Mouse (Mus musculus): ENCODE results near the gene Inpp5a. TPM values are rescaled to one million over a fixed set of nuclear protein-coding genes. Genes with fewer than 3 reads are reported as not detected.

Gene Inpp5a
- total RNA-seq, 4 experiments from 2014 or later = 38.2 to 46.4 (median 39.6) TPM

DNA sequence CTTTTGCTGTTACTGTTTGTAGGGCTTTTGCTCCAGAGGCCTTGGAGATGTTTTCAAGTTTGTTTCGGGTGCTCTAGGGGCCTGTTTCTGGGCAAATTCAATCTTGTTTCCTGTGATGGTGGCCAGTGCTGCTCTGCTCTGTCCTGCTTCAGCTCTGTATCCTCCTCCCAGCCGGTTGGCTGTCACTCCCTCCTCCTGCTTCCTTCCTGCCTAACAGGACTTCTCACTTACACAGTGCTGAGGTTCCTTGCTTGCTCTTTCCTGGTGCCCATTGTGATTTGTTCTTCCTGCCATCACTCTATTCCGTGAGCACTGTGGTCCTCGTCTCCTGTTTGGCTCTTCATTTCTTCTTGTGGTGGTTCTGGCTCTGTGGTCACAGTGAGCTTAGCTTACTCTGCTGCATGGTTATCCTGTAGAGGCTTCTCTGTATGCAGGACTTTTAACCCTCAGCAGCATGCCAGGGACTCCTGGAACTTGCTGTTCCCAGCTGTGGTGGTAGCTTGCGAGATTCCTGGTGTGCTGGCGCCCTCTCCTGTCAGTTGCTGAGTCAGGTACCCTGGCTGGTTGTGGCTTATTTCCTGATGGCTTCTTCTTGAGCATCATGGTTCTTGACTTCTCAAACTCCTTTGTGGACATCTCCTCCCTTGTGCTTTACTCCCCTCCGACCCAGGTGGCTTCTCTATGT is 84.1 kb downstream of the Inpp5a start:
- peak; percentile 76 to 88 for DNase-seq (ENCODE audit: low spot score in 2 of 2)

DNA sequence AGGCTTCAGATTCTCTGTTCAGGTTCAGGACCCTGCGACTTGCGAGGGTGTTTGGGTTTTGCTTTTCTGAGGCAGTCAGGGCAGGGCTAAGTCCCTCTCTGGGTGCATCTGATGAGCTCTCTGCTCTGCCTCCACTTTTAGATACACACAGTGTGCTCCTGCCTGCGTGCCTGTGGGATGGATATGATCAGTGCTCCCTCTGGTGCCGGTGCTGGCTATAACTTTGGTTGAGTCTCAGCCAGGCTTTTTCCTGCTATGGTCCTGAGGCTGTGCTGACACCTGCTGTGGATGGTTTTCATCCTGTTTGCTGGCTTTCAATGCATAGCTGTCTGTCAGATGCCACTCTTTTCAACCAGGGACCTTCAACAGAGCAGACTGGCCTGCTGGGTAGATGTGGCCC is 87.0 kb downstream of the Inpp5a start:
- peak in 1 of 2 experiments; percentile 38 for DNase-seq (ENCODE audit: low spot score in 2 of 2)

GRCm38 (mm10) chr7:139476700-139477099 is 87.8 kb downstream of the Inpp5a start:
- DNase-seq (ENCODE audit: low spot score in 2 of 2) = no peak

- DNase-seq (ENCODE audit: low spot score in 2 of 2) = no peak
These were observed 88.8 kb downstream of the Inpp5a start for GRCm38 (mm10) chr7:139477748-139478147.

DNA sequence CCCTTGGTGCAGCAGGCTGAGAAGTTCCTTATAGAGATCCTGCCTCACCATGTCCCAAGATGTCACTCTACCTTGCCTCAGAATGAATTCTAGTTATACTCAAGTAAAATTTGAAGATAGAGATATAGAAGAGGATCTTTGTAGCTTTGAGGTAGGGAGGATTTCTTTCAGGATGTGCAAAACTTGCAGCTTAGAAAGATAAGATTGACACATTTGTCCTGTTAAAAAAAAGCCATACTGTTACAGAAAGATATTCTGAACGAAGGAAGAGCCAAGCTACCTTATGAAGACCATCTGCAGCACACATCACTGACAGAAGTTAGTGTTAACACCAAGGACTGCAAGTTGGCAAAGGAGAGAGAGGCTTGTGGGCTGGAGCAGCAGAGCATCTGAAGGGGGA is 90.2 kb downstream of the Inpp5a start:
- no peak for DNase-seq (ENCODE audit: low spot score in 2 of 2)

DNA sequence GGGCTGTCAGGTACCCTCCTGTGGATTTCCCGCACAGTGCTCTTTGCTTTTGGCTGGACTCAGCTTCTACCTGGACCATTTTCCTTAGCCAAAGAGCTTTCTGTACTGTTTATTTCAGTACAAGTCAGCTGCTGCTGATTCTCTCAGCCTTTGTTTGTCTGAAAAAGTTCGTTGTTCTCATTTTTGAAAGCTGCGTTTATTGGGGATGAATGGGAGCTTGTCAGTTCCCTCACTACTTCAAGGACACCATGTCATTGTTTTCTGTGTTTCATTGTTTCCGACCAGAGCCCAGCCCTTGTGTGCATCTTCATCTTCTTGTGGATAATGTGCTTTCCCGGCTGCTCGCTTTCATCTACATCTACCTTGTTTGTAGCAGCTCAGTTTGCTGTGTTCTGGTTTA is 90.7 kb downstream of the Inpp5a start:
- peak in 1 of 2 experiments; percentile 29 for DNase-seq (ENCODE audit: low spot score in 2 of 2)

DNA sequence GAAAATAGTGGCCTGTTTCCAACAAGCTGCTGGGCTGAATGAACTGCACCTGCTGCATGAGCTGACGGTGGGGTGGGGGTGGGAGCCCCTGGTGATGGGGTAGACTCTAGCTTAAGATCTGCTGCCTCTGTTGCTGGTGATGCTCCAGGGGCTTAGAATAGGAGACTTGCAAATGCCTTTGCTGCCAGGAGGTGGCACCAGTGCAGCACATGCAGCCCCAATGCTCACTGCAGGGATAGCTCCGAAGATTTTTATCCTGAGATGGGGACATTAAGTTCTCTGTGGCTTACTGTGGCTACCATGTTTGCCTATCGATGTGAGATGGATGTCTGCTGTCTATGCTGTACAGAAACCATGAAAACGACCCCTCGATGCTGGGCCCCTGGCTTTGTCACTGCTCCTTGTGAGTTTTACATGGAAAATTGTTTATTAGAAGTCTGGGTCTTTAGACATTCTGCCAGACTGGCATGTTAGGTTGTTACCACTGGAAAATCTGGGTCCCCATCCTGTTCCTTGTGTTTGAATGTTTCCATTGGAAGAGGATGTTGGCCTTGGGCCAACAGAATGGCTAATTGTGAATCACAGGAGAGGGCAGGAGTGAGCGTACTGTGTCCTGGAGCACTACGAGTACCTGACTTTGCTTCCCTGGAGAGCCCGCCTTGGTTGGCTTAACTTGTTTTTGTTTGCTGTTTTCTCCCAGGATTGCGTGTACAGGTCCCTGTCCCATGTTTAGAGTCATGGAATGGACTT is 95.5 kb downstream of the Inpp5a start:
- peak; percentile 54 to 57 for DNase-seq (ENCODE audit: low spot score in 2 of 2)

GRCm38 (mm10) chr7:139489721-139490211 is 100.9 kb downstream of the Inpp5a start:
- DNase-seq (ENCODE audit: low spot score in 2 of 2) = no peak

DNA sequence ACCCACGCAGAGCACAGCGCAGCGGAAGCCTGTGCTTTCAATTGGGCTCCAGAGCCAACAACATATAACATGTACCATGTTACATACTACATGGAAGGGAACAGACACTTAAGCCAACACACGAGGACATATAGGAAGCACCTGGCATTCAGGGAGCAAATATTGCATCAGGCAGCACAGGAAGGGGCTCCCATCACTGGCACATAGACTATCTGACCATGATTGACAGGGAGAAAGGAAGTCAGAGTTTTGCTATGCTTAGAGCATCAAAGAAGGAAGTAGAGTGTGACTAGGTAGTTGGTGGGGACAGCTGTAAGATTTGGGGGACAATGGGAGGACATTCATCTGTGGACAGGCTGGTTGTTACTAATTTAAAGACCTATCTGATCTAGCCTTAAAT is 103.4 kb downstream of the Inpp5a start:
- DNase-seq (ENCODE audit: low spot score in 2 of 2) = no peak

GRCm38 (mm10) chr7:139492946-139493345 is 104.0 kb downstream of the Inpp5a start:
- no peak for DNase-seq (ENCODE audit: low spot score in 2 of 2)

GRCm38 (mm10) chr7:139495791-139496190 is 106.9 kb downstream of the Inpp5a start:
- no peak for DNase-seq (ENCODE audit: low spot score in 2 of 2)

GRCm38 (mm10) chr7:139498038-139498625 is 109.2 kb downstream of the Inpp5a start:
- no peak for DNase-seq (ENCODE audit: low spot score in 2 of 2)

DNA sequence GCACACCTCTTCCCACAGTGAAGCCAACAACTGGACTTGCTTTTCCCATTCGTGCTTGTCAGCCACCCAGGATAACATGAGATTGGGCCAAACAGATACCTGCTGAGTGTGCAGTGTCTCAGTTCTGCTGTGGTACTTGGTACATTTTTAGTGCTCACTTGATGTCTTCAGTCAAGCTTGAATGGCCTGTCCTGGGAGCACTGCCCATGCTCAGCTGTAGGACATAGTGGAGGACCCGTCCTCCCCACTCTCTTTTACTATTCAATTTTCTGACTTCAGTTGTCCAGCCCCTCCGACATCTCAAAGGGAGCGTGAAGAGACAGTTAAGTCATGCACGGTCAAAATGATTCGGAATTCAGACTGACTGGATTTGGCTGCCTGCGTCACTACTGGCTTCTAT is 115.2 kb downstream of the Inpp5a start:
- no peak for DNase-seq (ENCODE audit: low spot score in 2 of 2)

GRCm38 (mm10) chr7:139506677-139507412 is 117.9 kb downstream of the Inpp5a start:
- no peak for DNase-seq (ENCODE audit: low spot score in 2 of 2)

DNA sequence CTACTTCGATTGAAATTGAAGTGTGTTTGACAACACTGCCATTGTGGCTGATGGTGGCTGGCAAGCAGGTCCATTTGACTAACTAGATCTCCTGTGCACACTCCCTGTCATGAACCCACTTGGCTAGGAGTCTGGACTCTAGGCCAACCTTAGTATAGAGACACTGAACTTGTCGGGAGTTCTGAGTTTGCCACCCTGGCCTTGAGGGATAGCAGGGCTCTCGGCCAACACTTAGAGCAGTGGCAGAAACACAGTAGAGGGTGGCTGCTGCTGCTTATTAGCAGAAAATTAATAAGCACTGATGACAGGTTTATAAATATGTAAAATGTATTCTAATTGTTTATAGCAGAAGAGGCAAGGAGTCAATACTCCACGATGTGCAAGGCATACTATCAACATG is 120.0 kb downstream of the Inpp5a start:
- no peak for DNase-seq (ENCODE audit: low spot score in 2 of 2)

DNA sequence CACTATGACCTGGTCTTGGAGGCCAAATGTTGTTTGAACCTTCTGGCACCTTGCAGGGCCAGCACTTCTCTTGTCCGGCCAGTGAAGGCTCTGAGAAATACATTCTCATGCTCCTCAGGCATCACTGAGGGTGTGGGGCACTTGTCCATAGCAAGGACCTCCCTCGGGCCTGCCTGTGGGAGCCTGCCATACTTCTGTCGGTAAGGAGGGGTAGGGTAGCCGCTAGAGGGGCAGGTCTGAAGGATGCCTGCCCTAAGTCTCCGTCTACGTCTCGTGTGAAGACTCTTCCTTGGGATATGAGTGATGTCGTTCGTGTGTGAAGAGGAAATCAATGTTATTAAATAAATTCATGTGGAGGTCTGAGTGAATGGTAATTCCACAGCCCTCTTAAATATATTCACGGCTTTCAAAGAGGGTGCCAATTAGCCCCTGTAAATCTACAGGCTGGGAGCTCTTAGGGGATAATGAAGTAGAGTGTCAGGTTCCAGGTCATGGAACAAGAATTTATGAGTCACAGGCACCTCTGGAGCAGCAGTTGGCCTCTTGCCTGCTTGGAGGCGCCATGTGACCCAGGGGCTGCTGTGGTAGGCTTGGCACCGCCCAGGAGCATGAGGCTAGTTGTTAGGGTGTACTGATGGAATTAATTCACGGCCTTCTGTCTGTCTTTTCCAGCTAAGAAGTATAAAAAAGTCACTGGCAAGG is 127.2 kb downstream of the Inpp5a start:
- DNase-seq (ENCODE audit: low spot score in 2 of 2) = no peak

DNA sequence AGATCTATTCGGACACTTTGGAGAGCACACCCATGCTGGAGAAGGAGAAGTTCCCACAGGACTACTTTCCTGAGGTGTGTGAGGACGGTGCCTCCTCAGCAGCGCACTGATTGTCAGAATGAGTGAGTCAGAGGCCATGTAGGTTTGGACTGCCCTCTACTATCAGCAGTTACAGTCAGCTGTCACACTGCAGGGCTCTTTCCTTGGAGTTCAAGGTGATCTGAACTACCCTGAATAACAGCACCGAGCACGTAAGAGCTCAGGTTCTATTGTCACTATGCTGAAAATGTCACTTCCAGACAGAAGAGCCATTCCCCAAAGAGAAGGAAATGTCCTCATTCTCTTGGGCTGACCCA is 127.7 kb downstream of the Inpp5a start:
- DNase-seq (ENCODE audit: low spot score in 2 of 2) = no peak

- no peak for DNase-seq (ENCODE audit: low spot score in 2 of 2)
These were observed 129.4 kb downstream of the Inpp5a start for GRCm38 (mm10) chr7:139518352-139518751.

DNA sequence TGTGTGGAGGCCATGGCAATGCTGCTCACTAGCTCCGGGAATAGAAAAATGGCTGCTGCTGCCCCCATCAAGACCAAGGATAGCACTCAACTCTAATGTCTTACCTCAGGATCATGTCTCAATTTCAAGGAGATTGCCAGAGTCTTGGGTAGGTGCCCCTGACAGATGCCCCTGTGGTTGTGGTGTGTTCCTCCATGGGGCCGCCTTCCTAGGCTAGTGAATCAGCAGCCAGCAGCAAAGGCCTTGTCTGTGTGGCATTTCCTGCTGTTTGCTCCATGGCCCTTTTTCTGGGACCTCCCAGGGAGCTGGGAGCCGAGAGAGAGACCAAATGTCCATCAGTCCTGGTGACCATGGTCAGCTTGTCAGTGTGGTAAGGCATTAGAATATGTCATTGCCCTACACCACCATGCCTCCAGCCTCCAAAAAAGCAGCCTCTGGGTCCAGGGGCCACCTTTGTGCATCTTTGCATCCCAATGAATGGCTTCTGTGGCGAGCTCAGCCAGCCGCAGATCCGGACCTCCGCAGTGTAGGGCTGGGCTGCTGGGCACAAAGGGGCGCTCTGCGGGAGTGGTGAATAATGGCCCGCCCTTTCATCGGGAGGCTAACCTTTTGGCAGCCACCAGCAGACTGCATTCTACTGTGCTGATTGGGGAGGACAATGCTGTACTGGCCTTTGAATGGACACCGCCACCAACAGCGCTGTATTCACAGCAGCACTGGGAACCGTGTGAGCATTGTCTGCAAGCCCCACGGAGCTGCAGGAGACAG is 139.6 kb downstream of the Inpp5a start:
- DNase-seq (ENCODE audit: low spot score in 2 of 2) = peak; percentile 37 to 54

DNA sequence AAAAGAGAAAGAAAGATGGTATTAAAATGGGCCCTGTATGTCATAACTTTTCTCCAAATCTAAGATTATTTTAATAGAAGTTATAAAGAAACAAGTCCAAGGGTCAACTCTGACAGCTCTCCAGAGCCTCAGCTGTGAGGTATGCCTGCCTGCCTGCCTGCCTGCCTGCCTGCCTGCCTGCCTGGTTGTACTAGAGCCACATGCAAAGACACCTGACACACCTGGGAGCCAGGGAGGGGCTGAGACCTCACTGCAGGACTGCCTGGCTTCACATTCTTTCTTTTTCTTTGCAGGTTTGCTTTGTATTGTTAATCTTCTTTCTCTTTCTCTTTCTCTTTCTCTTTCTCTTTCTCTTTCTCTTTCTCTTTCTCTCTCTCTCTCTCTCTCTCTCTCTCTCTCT is 140.3 kb downstream of the Inpp5a start:
- no peak for DNase-seq (ENCODE audit: low spot score in 2 of 2)
